Mouse (Mus musculus) liver, adult 2 months (tissue): ENCODE data around the gene Them4. TPM values are rescaled to one million over a fixed set of nuclear protein-coding genes. Genes with fewer than 3 reads are reported as not detected.

Source experiments
- DNase-seq: peaks from one replicate; pipeline ENCODE4 v3.0.0-alpha.2; 2011; ENCODE audit warnings: low read depth, low spot score; ENCODE audit errors: extremely low read depth
- H3K27ac ChIP-seq: fragments of 200-500 bp; replicated peaks from 2 replicates; pipeline ENCODE4 v1.5.1; 2012; ENCODE audit warnings: low read depth, mild to moderate bottlenecking, control low read depth, inconsistent platforms, low read length; ENCODE audit not compliant: insufficient read depth
- H3K27me3 ChIP-seq: fragments of 200-500 bp; 2 replicates; pipeline ENCODE4 v1.6.1; 2012; ENCODE audit warnings: mild to moderate bottlenecking, moderate library complexity, low read length, inconsistent platforms; ENCODE audit not compliant: control insufficient read depth, insufficient read depth
- H3K36me3 ChIP-seq: fragments of 200-500 bp; 2 replicates; pipeline ENCODE4 v1.6.1; 2012; ENCODE audit warnings: low read length, inconsistent platforms; ENCODE audit not compliant: control insufficient read depth, insufficient read depth
- H3K4me1 ChIP-seq: fragments of 200-500 bp; 2 replicates; pipeline ENCODE4 v1.6.1; 2011; ENCODE audit warnings: low read length; ENCODE audit not compliant: control insufficient read depth, insufficient read depth
- H3K4me3 ChIP-seq: fragments of 200-500 bp; 2 replicates; pipeline ENCODE4 v1.5.1; 2011; ENCODE audit warnings: low read depth, mild to moderate bottlenecking, control low read depth, low read length, moderate library complexity; ENCODE audit not compliant: insufficient read depth
- H3K79me2 ChIP-seq: fragments of 200-500 bp; 2 replicates; pipeline ENCODE4 v1.6.1; 2012; ENCODE audit warnings: inconsistent platforms, mild to moderate bottlenecking, low read length, moderate library complexity; ENCODE audit not compliant: control insufficient read depth, insufficient read depth
- H3K9ac ChIP-seq: fragments of 200-500 bp; 2 replicates; pipeline ENCODE4 v1.6.1; 2012; ENCODE audit warnings: low read depth, mild to moderate bottlenecking, control low read depth, inconsistent platforms, low read length
- CTCF ChIP-seq: fragments of 200-500 bp; IDR thresholded peaks from 2 replicates; pipeline ENCODE4 v1.5.1; 2011; ENCODE audit warnings: low read depth, low read length, control low read depth
- POLR2A ChIP-seq: fragments of 200-500 bp; IDR thresholded peaks from 2 replicates; pipeline ENCODE4 v1.6.1; 2011; ENCODE audit warnings: low read length, control low read depth; ENCODE audit not compliant: insufficient read depth; ENCODE audit errors: extremely low read depth
- WGBS: fragments of 180-500 bp; shearing (Covaris S2); methylation state at CpG from one replicate; pipeline ENCODE4 v1.1.7; 2018; 5-methylcytosine and 5-hydroxymethylcytosine counted together
- polyA plus RNA-seq: library from polyadenylated mRNA; depleted of rRNA; stranded (reverse); fragments of >200 nt; gene quantifications from 2 replicates; pipeline ENCODE4 v1.2.3, GENCODE M21; 2012
- total RNA-seq: library from RNA; depleted of rRNA; stranded (reverse); fragments of >200 nt; gene quantifications from 2 replicates; pipeline ENCODE4 v1.2.3, GENCODE M21; 2014

Them4 gene
- total and polyA plus RNA-seq, 2 experiments, result 3.9 to 15.6 TPM

- 15% methylated on average over 3 of the region's 3 CpGs for WGBS
- H3K9ac ChIP-seq, result no peak within 1 kb of the TSS
- no peaks in the 10 kb centered on the region for H3K27me3 ChIP-seq
- H3K79me2 ChIP-seq, result no peaks in the 10 kb centered on the region
- H3K4me1 ChIP-seq, result peaks cover 12% of the 10 kb centered on the region
- no peaks in the 10 kb centered on the region for H3K36me3 ChIP-seq
- TF ChIP-seq CTCF (no peak), POLR2A (no peak)
- DNase-seq, result peak; percentile 60
- no peak within 1 kb of the TSS for H3K27ac ChIP-seq
- no peak within 1 kb of the TSS for H3K4me3 ChIP-seq
Measured at GRCm38 (mm10) chr3:94341959-94342422, 32.1 kb downstream of the Them4 start, which contains the start of gene Them5. Gene Them5 (plus strand): TSS chr3:94342099.

GRCm38 (mm10) chr3:94342552-94342951, 32.7 kb downstream of the Them4 start:
- TF ChIP-seq POLR2A, result no peak
- TF ChIP-seq CTCF, result no peak
- Histone ChIP-seq H3K27ac (no peak overlapping the region), H3K27me3 (no peaks in the 10 kb centered on the region), H3K4me1 (peaks cover 12% of the 10 kb centered on the region), H3K9ac (no peak overlapping the region), H3K79me2 (no peaks in the 10 kb centered on the region), H3K4me3 (no peak overlapping the region), H3K36me3 (no peaks in the 10 kb centered on the region)
- 75% methylated on average over 1 of the region's 1 CpGs for WGBS
- DNase-seq, result no peak

DNA sequence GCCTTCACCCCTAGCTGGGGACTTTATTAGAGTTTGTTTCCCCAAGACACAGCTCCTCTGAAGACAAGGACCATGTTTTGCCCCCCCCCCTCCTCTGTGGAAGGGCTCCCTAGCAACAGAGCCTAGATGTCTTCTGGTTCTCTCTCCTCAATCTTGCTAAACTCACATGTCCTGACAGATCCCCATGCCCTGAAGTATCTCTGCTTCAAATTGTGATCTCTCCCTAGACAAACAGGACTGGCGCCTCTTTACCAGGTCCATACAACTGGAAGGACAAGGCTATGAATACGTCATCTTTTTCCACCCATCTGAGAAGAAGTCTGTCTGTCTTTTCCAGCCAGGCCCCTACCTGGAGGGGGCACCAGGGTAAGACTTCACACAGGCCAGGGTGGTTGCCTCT, 34.3 kb downstream of the Them4 start:
- H3K36me3 ChIP-seq, result no peaks in the 10 kb centered on the region
- no peaks in the 10 kb centered on the region for H3K27me3 ChIP-seq
- H3K4me3 ChIP-seq, result no peak overlapping the region
- H3K9ac ChIP-seq, result no peak overlapping the region
- no peak overlapping the region for H3K27ac ChIP-seq
- peaks cover 2% of the 10 kb centered on the region; the same call in 1 of the 2 replicates for H3K4me1 ChIP-seq
- TF ChIP-seq POLR2A, result no peak
- TF ChIP-seq CTCF, result no peak
- no peaks in the 10 kb centered on the region for H3K79me2 ChIP-seq
- 99% methylated on average over 2 of the region's 2 CpGs for WGBS
- DNase-seq, result no peak

GRCm38 (mm10) chr3:94344897-94345296, 35.0 kb downstream of the Them4 start:
- no peak overlapping the region for H3K4me3 ChIP-seq
- no peaks in the 10 kb centered on the region for H3K79me2 ChIP-seq
- H3K27me3 ChIP-seq, result no peaks in the 10 kb centered on the region
- no peak overlapping the region for H3K27ac ChIP-seq
- no peak for TF ChIP-seq CTCF
- TF ChIP-seq POLR2A, result no peak
- no peaks in the 10 kb centered on the region for H3K36me3 ChIP-seq
- DNase-seq, result no peak
- 88% methylated on average over 3 of the region's 3 CpGs for WGBS
- H3K9ac ChIP-seq, result no peak overlapping the region
- H3K4me1 ChIP-seq, result peaks cover 2% of the 10 kb centered on the region; the same call in 1 of the 2 replicates

DNA sequence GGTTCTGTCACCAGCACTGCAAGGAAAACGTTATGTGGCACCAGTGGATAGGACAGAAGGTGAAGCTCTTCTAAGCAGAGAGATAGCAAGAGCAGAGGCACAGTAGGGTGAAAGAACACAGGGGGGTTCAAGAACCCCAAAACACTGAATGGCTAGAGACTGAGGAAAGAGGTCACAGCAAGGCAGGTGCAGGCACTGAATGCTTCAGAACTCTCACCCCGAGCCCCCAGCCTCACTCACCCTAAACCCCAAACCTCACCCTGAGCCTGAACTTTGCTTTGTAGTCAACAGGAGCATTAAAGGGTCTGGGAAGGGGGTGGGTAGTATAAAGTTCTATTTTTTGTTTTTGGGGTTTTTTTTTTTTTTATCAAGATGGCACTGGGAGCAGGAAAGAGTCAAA, 38.3 kb downstream of the Them4 start:
- no peak for DNase-seq
- Histone ChIP-seq H3K27me3 (no peaks in the 10 kb centered on the region), H3K4me1 (no peaks in the 10 kb centered on the region), H3K9ac (no peak overlapping the region), H3K27ac (no peak overlapping the region), H3K4me3 (no peak overlapping the region), H3K36me3 (no peaks in the 10 kb centered on the region), H3K79me2 (no peaks in the 10 kb centered on the region)
- TF ChIP-seq CTCF (no peak), POLR2A (no peak)
- 70% methylated on average over 2 of the region's 2 CpGs for WGBS

DNA sequence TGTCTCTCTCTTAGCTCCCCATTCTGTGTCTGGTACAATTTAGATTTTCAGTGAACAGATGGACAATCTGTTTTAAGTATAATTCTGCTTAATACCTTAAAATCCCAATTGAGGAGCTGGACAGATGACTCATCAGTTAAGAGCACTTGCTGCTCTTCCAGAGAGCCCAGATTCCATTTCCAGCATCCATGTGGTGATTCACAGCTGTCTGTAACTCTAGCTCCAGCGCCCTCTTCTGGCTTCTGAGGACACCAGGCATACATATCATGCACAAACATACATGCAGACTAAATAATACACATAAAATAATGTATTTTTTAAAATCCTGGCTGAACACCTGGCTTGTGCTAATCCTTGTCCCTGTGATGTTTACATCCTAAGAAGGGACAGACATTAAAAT, 50.9 kb downstream of the Them4 start:
- H3K27ac ChIP-seq, result no peak overlapping the region
- H3K36me3 ChIP-seq, result no peaks in the 10 kb centered on the region
- H3K27me3 ChIP-seq, result no peaks in the 10 kb centered on the region
- TF ChIP-seq POLR2A (no peak), CTCF (peak; percentile 53)
- H3K79me2 ChIP-seq, result no peaks in the 10 kb centered on the region
- H3K4me3 ChIP-seq, result no peak overlapping the region
- 0% methylated on average over 1 of the region's 1 CpGs for WGBS
- H3K4me1 ChIP-seq, result peaks cover 13% of the 10 kb centered on the region
- H3K9ac ChIP-seq, result no peak overlapping the region
- DNase-seq, result peak; percentile 74
